Mouse (Mus musculus): Measurements from ENCODE around the gene Pacrg.

DNA sequence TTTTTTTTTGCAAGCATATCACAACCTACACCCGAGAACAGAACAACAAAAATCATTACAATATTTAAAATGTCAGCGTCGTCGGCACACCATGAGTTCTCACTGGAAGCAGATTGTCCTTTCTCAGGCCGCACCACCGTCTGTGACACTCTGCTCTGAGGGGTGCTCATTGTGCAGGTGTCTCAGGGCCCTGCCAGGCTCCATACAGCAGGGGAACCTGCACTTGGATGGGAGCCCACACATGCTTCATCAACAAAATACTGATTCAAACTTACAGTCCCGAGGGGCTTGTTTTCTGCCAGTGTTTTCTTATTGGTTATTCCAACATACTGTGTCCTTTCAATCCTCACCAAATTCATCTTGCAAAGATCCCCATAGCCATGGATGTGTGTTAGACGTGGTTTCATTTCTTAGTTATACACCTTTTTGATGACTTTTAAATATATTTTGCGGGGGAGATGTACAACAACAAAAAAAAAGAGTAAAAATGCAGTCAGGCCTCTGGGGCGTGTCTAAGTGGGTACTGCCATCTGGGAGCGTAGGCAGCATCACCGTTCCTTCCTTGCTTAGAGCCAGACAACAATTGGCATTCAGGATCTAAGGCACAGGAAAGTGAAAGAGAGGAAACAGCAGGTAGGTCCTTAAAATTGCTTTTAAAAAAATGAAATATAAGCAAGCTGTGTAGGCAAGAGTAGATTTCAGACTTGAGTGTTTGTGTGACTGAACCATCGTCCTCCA, 32.7 kb downstream of the Pacrg start:
- TF ChIP-seq CTCF (IDR thresholded peaks at IDR 0.05; ENCODE audit: low read depth) (no peak), EP300 (IDR thresholded peaks at IDR 0.05; ENCODE audit: low read depth) (no peak)
